Mouse (Mus musculus) ES-Bruce4 (cell line): ENCODE measurements around the gene Mitf.

Experiments
- CTCF ChIP-seq: IDR thresholded peaks from one replicate; pipeline ENCODE4 v1.8.1; 2011; ENCODE audit warnings: low read depth, low read length
- EP300 ChIP-seq: IDR thresholded peaks from 2 replicates; pipeline ENCODE4 v1.6.1; 2011; ENCODE audit warnings: low read depth, low read length; ENCODE audit not compliant: insufficient read depth
- POLR2A ChIP-seq: IDR thresholded peaks from one replicate; pipeline ENCODE4 v1.8.1; 2011; ENCODE audit warnings: low read length; ENCODE audit not compliant: insufficient read depth

DNA sequence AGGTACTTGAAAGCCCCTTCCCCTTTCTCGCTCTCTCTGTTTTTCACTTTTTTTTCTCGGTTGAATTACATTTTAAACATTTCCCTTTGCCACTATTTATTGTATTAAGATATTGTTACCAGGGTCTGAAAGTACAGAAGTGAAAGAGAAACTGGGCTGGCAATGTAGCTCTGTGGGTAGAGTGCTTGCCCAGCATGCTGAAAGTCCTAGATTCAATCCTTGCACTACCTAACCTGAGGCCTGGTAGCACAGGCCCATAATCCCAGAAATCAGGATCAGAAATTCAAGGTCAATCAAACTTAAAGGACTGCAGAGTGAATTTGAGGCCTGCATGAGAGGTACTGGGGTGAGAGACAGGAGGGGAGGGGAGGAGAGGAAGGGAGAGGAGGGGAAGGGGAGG, 242.7 kb downstream of the Mitf start:
- TF ChIP-seq POLR2A (no peak), CTCF (no peak), EP300 (no peak)
